Mouse (Mus musculus) heart, adult 2 months (tissue): ENCODE results near the gene Gm11437. TPM values are rescaled to one million over a fixed set of nuclear protein-coding genes. Genes with fewer than 3 reads are reported as not detected.

Source experiments
- DNase-seq, 2 experiments: peaks; one replicate each; pipeline ENCODE4 v3.0.0; 2021
- H3K27ac ChIP-seq: fragments of 200-600 bp; 2 replicates; pipeline ENCODE4 v1.8.1; 2022
- H3K27me3 ChIP-seq: fragments of 200-500 bp; 2 replicates; pipeline ENCODE4 v1.6.1; 2012; ENCODE audit warnings: mild to moderate bottlenecking, low read length, inconsistent platforms, mixed read lengths; ENCODE audit not compliant: control insufficient read depth, insufficient read depth
- H3K36me3 ChIP-seq: fragments of 200-500 bp; 2 replicates; pipeline ENCODE4 v1.6.1; 2012; ENCODE audit warnings: low read length, inconsistent platforms; ENCODE audit not compliant: control insufficient read depth, insufficient read depth
- H3K4me1 ChIP-seq: fragments of 200-500 bp; 2 replicates; pipeline ENCODE4 v1.6.1; 2011; ENCODE audit warnings: low read length; ENCODE audit not compliant: control insufficient read depth, insufficient read depth
- H3K4me3 ChIP-seq: fragments of 200-600 bp; 2 replicates; pipeline ENCODE4 v1.8.1; 2022
- H3K79me2 ChIP-seq: fragments of 200-500 bp; replicated peaks from 2 replicates; pipeline ENCODE4 v1.6.1; 2012; ENCODE audit warnings: mild to moderate bottlenecking, inconsistent platforms, low read length, moderate library complexity, mixed read lengths; ENCODE audit not compliant: control insufficient read depth, insufficient read depth
- H3K9ac ChIP-seq: fragments of 200-500 bp; 2 replicates; pipeline ENCODE4 v1.6.1; 2012; ENCODE audit warnings: low read depth, mild to moderate bottlenecking, control low read depth, inconsistent platforms, low read length, mixed read lengths
- CTCF ChIP-seq: fragments of 200-600 bp; IDR thresholded peaks from 2 replicates; pipeline ENCODE4 v1.8.1; 2022; ENCODE audit warnings: antibody characterized with exemption, mild to moderate bottlenecking, moderate library complexity
- EP300 ChIP-seq: fragments of 200-500 bp; IDR thresholded peaks from 2 replicates; pipeline ENCODE4 v1.6.1; 2011; ENCODE audit warnings: low read depth, low read length, control low read depth; ENCODE audit not compliant: insufficient read depth
- POLR2A ChIP-seq: fragments of 200-500 bp; IDR thresholded peaks from 2 replicates; pipeline ENCODE4 v1.6.1; 2011; ENCODE audit warnings: mild to moderate bottlenecking, low read depth, low read length, control low read depth; ENCODE audit not compliant: insufficient read depth
- WGBS: fragments of 180-500 bp; shearing (Covaris S2); methylation state at CpG from one replicate; pipeline ENCODE4 v1.1.7; 2018; 5-methylcytosine and 5-hydroxymethylcytosine counted together
- intact Hi-C: fragments of 180-260 bp; cut with DNase I; formaldehyde crosslinking; loops from one replicate; pipeline ENCODE4 v1.15.1; 2025
- polyA plus RNA-seq: library from polyadenylated mRNA; depleted of rRNA; stranded (reverse); fragments of >200 nt; gene quantifications from 2 replicates; pipeline ENCODE4 v1.2.3, GENCODE M21; 2012
- total RNA-seq, 2 experiments: library from RNA; stranded (reverse); gene quantifications; 2 replicates each; pipeline ENCODE4 v1.2.3; 2021

The Gm11437 gene
- total and polyA plus RNA-seq, 3 experiments, result not detected

- WGBS, result 93% methylated on average over 4 of the region's 4 CpGs
- intact Hi-C loops, result no loop called here
- no peak overlapping the region for H3K27ac ChIP-seq
- H3K9ac ChIP-seq, result no peak overlapping the region
- peaks cover 2% of the 10 kb centered on the region; the same call in 1 of the 2 replicates for H3K36me3 ChIP-seq
- H3K4me1 ChIP-seq, result no peaks in the 10 kb centered on the region
- TF ChIP-seq POLR2A, result no peak
- no peak for TF ChIP-seq EP300
- TF ChIP-seq CTCF, result no peak
- no peak overlapping the region for H3K4me3 ChIP-seq
- no peaks in the 10 kb centered on the region for H3K79me2 ChIP-seq
- no peak for DNase-seq
- H3K27me3 ChIP-seq, result no peaks in the 10 kb centered on the region
Observed at GRCm38 (mm10) chr11:84117431-84117830, 49.8 kb downstream of the Gm11437 start.

- intact Hi-C loops, result no loop called here
- no peak for TF ChIP-seq POLR2A
- TF ChIP-seq EP300, result no peak
- peak; percentile 64 for TF ChIP-seq CTCF
- H3K4me3 ChIP-seq, result no peak overlapping the region
- peaks cover 2% of the 10 kb centered on the region; the same call in 1 of the 2 replicates for H3K36me3 ChIP-seq
- no peak overlapping the region for H3K27ac ChIP-seq
- no peaks in the 10 kb centered on the region for H3K4me1 ChIP-seq
- no peak for DNase-seq
- no peak overlapping the region for H3K9ac ChIP-seq
- 57% methylated on average over 2 of the region's 2 CpGs for WGBS
- H3K27me3 ChIP-seq, result no peaks in the 10 kb centered on the region
- no peaks in the 10 kb centered on the region for H3K79me2 ChIP-seq
Observed at GRCm38 (mm10) chr11:84116221-84116620, 51.1 kb downstream of the Gm11437 start.

GRCm38 (mm10) chr11:84115646-84116045, 51.6 kb downstream of the Gm11437 start:
- Histone ChIP-seq H3K36me3 (peaks cover 2% of the 10 kb centered on the region; the same call in 1 of the 2 replicates), H3K4me1 (no peaks in the 10 kb centered on the region), H3K79me2 (no peaks in the 10 kb centered on the region), H3K4me3 (no peak overlapping the region), H3K27me3 (no peaks in the 10 kb centered on the region), H3K9ac (no peak overlapping the region), H3K27ac (no peak overlapping the region)
- DNase-seq, result peak; percentile 36 to 61
- intact Hi-C loops, result no loop called here
- TF ChIP-seq EP300, result no peak
- no peak for TF ChIP-seq POLR2A
- TF ChIP-seq CTCF, result no peak
- 57% methylated on average over 9 of the region's 9 CpGs for WGBS

- no peaks in the 10 kb centered on the region for H3K79me2 ChIP-seq
- WGBS, result 71% methylated on average over 5 of the region's 5 CpGs
Observed at GRCm38 (mm10) chr11:84113623-84114022, 53.7 kb downstream of the Gm11437 start.

GRCm38 (mm10) chr11:84107137-84107536, 60.1 kb downstream of the Gm11437 start:
- WGBS, result 68% methylated on average over 2 of the region's 2 CpGs
- intact Hi-C loops, result no loop called here
- H3K4me3 ChIP-seq, result no peak overlapping the region
- DNase-seq, result no peak
- H3K27me3 ChIP-seq, result no peaks in the 10 kb centered on the region
- no peaks in the 10 kb centered on the region for H3K4me1 ChIP-seq
- no peak overlapping the region for H3K27ac ChIP-seq
- H3K9ac ChIP-seq, result no peak overlapping the region
- no peak for TF ChIP-seq POLR2A
- no peak for TF ChIP-seq CTCF
- no peak for TF ChIP-seq EP300
- no peaks in the 10 kb centered on the region for H3K79me2 ChIP-seq
- H3K36me3 ChIP-seq, result no peaks in the 10 kb centered on the region

More at GRCm38 (mm10) chr11:84113623-84114022, 53.7 kb downstream of the Gm11437 start:
- Histone ChIP-seq H3K4me3 (no peak overlapping the region), H3K27me3 (no peaks in the 10 kb centered on the region), H3K4me1 (no peaks in the 10 kb centered on the region), H3K9ac (no peak overlapping the region), H3K27ac (no peak overlapping the region), H3K36me3 (0 out of 2 replicates have a peak, but pooled peaks cover 2% of the 10 kb centered on the region)
- no peak for DNase-seq
- TF ChIP-seq EP300 (no peak), CTCF (no peak), POLR2A (no peak)
- intact Hi-C loops, result no loop called here

GRCm38 (mm10) chr11:84104036-84104435, 63.2 kb downstream of the Gm11437 start:
- H3K36me3 ChIP-seq, result no peaks in the 10 kb centered on the region
- no peak for DNase-seq
- no peaks in the 10 kb centered on the region for H3K4me1 ChIP-seq
- no peak overlapping the region for H3K4me3 ChIP-seq
- no peak overlapping the region for H3K27ac ChIP-seq
- WGBS, result 90% methylated on average over 6 of the region's 6 CpGs
- H3K9ac ChIP-seq, result no peak overlapping the region
- TF ChIP-seq EP300 (no peak), CTCF (no peak), POLR2A (no peak)
- H3K27me3 ChIP-seq, result no peaks in the 10 kb centered on the region
- no peaks in the 10 kb centered on the region; the same call in 1 of the 2 replicates for H3K79me2 ChIP-seq
- intact Hi-C loops, result no loop called here
